Mouse (Mus musculus) heart, postnatal 25 days (tissue): ENCODE measurements around the gene Olfr470. TPM values are rescaled to one million over a fixed set of nuclear protein-coding genes. Genes with fewer than 3 reads are reported as not detected.
"Not testable (repeated sequence)": the region's sequence is repeated elsewhere in the genome, so short reads cannot be mapped to it uniquely, and the experiment has no call there.

Source experiments
- DNase-seq: peaks from one replicate; pipeline ENCODE4 v3.0.0; 2022; ENCODE audit warnings: low spot score
- intact Hi-C: fragments of 180-260 bp; cut with DNase I; formaldehyde crosslinking; loops from one replicate; pipeline ENCODE4 v1.15.1; 2025
- total RNA-seq, 2 experiments: library from RNA; stranded (reverse); gene quantifications; 2 replicates each; pipeline ENCODE4 v1.2.3; 2021

Gene Olfr470
- not detected for total RNA-seq

DNA sequence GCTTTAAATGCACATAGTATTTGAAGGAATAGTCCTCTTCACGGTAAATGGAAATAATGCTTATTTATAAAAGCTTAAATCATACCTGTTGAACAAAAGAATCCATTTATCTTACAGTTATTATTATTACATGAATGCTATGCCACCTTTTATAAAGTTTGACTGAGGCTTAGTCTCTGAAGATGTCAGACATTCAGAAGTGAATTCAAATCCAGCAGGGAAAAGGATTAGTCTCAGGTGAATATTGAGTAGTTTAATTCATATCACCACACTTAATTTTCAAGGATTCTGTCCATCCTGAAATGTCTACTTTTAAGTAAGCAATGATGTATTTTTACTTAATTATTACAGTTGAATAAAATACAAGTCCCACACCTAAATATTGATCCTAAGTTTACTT, at the start of gene Olfr470:
Gene Olfr470 (minus strand): TSS at position 101 of the 400 bp plus-strand sequence.
- intact Hi-C loops, DNase-seq: not testable (repeated sequence)

DNA sequence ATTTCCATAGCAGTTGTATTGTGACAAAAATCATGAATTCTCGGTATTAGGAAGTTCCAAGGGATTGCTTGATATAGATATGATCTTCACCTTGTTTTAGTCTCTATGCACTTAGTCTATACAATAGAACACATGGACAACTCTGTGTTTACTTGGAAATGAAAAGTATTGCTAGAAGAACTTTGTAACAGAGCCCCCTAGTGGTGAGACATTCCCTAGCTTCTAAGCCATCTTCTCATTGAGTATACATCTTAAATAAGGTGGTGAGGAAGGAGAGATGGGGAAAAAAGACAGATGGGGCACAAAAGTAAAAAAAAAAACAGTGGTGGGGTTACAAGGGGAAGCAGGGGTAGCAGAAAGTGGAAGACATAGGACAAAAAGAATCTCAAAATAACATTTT, 5.6 kb downstream of the Olfr470 start:
- intact Hi-C loops: loop anchor here (2.0 kb wide), 1 partner anchor 25 kb away; no protein-coding TSS in a partner anchor
- DNase-seq: no peak

DNA sequence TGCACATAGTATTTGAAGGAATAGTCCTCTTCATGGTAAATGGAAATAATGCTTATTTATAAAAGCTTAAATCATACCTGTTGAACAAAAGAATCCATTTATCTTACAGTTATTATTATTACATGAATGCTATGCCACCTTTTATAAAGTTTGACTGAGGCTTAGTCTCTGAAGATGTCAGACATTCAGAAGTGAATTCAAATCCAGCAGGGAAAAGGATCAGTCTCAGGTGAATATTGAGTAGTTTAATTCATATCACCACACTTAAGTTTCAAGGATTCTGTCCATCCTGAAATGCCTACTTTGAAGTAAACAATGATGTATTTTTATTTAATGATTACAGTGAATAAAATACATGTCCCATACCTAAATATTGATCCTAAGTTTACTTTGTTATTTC, 21.8 kb downstream of the Olfr470 start, which contains the start of gene Olfr469:
Gene Olfr469 (minus strand): TSS at position 101 of the 400 bp plus-strand sequence.
- intact Hi-C loops, DNase-seq: not testable (repeated sequence)

DNA sequence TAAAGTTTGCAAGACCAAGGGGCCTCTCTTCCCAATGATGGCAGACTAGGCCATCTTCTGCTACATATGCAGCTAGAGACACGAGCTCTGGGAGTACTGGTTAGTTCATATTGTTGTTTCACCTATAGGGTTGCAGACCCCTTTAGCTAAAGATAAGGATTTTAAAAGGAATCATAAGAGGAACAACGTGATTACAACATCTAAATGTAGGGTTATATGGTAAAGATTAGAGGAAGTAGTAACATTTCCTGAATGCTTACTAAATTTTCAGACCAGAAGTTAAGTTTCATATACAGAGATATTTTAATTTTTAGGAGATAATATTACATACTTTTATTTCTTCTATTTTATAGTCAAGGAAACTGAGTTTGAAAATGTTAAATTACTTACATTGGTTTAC, 23.4 kb downstream of the Olfr470 start:
- DNase-seq, intact Hi-C loops: not testable (repeated sequence)

GRCm38 (mm10) chr7:107819442-107819841, 27.8 kb downstream of the Olfr470 start:
- no peak for DNase-seq
- intact Hi-C loops: loop anchor here (5.0 kb wide), 1 partner anchor 43 kb away; no protein-coding TSS in a partner anchor

DNA sequence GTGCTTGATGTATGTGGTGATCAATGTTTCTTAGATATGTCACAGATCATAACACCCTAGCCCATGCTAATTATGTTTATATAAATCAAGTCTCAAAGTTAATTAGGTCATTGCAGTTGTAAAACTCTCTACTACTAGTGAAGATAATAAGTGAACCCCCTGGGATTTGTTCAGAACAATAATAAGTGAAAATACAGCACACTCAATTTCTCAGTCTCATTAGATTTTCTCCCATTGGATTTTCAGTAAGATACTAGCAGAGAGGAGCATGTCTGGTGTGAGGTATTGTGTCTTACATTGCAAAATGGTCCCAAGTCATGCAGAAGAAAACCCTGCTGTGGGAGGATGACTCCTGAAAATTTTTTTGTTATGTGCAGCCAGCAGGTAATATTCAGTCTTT, 35.3 kb downstream of the Olfr470 start, which contains the start of gene Olfr467:
Gene Olfr467 (plus strand): TSS at position 301 of the 400 bp plus-strand sequence.
- intact Hi-C loops: no loop called here
- no peak for DNase-seq

DNA sequence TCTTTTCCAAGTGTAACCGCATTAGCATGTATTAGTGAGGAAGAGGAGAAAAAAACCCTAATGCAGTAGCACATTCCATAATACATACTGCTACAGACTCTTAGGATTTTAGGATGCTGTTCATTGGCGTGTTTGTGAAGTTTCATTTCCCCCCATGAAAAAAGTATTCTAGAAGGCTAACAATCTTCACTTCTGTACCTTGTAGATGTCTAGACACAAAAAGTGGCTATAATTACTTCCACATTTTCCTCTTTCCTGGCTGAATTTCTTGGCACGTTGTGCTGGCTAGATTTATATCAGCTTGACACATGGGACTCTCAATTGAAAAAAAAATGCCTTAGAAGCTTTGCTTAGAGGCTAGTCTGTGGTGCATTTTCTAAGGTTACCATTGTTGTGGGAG, 45.2 kb downstream of the Olfr470 start:
- DNase-seq: no peak
- intact Hi-C loops: no loop called here

DNA sequence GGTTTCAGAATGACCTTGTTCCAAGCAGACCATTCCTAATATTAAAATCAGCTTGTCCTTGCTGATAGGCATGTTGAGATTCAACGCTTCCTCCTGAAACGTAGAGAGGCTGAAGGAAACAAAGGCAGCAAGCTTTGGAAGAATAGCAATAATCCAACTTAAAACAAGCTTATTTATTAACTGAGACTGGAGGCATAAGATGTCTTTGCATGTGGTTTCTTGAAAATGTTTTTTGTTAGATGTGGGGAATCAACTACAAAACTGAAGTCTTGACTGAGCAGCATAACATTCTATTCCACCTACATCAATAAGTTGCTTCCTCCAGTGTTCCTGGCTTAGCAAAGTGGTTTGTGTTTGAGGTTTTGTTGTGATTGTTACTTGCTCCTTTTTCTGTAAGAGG, 46.2 kb downstream of the Olfr470 start, which contains the start of gene Ovch2:
Gene Ovch2 (minus strand): TSS at position 101 of the 400 bp plus-strand sequence.
- intact Hi-C loops: no loop called here

DNA sequence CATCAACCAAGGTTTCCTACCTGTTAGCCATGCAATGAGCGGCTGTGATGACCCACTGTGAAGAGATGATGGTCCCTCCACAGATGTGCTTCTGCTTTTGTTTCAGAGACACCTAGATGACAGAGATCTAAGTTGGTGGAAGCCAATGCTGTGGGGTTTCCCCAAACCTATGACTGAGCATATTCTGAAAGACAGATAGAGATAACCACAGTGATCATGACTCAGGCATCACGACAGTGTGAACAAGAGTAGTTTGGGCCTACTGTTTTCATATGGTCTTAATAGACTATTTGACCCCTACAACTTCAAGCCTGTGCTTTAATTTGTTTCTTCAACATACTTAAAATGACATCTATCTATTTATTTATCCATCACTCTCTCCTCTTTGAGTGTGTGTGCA, 50.8 kb downstream of the Olfr470 start:
- no peak for DNase-seq
- intact Hi-C loops: no loop called here

More for the DNA sequence above, 46.2 kb downstream of the Olfr470 start, which contains the start of gene Ovch2:
- no peak for DNase-seq

Other genes with a start within 250 kb of the Olfr470 start
- gene 5330417H12Rik, start 222.3 kb downstream of the Olfr470 start, total RNA-seq: not detected
- not detected for gene Cyb5r2, start 89.5 kb downstream of the Olfr470 start, total RNA-seq
- gene Ovch2, start 46.3 kb downstream of the Olfr470 start, total RNA-seq: not detected
- gene Olfr467, start 35.2 kb downstream of the Olfr470 start, total RNA-seq: not detected
- not detected for gene Olfr469, start 21.9 kb downstream of the Olfr470 start, total RNA-seq
- gene Olfr472, start 50.4 kb upstream of the Olfr470 start, total RNA-seq: not detected
- gene Olfr473, start 83.0 kb upstream of the Olfr470 start, total RNA-seq: not detected
- gene Olfr474, start 107.2 kb upstream of the Olfr470 start, total RNA-seq: not detected
- not detected for gene Olfr476, start 117.3 kb upstream of the Olfr470 start, total RNA-seq
- not detected for gene Olfr477, start 139.2 kb upstream of the Olfr470 start, total RNA-seq
- not detected for gene Olfr478, start 186.5 kb upstream of the Olfr470 start, total RNA-seq
- gene Olfr479, start 203.2 kb upstream of the Olfr470 start, total RNA-seq: not detected
- not detected for gene Olfr480, start 219.9 kb upstream of the Olfr470 start, total RNA-seq
- gene Olfr481, start 232.4 kb upstream of the Olfr470 start, total RNA-seq: not detected